Mouse (Mus musculus) myocyte (in vitro differentiated cells): ENCODE measurements around the gene Tmem259. TPM values are rescaled to one million over a fixed set of nuclear protein-coding genes. Genes with fewer than 3 reads are reported as not detected.

ENCODE experiments used
- H3K27me3 ChIP-seq: one replicate; pipeline ENCODE4 v1.6.1; 2011; ENCODE audit not compliant: control insufficient read depth, insufficient read depth, insufficient read length
- H3K36me3 ChIP-seq: one replicate; pipeline ENCODE4 v1.6.1; 2011; ENCODE audit not compliant: control insufficient read depth, insufficient read depth
- H3K4me2 ChIP-seq: one replicate; pipeline ENCODE4 v1.6.1; 2011; ENCODE audit warnings: low read depth, control low read depth
- H3K4me3 ChIP-seq: one replicate; pipeline ENCODE4 v1.5.1; 2011; ENCODE audit warnings: mild to moderate bottlenecking, control low read depth, moderate library complexity
- H3K79me2 ChIP-seq: one replicate; pipeline ENCODE4 v1.6.1; 2011; ENCODE audit not compliant: control insufficient read depth, insufficient read depth
- H3ac ChIP-seq: one replicate; pipeline ENCODE4 v1.6.1; 2011; ENCODE audit not compliant: control insufficient read depth, insufficient read length
- CEBPB ChIP-seq: IDR thresholded peaks from 2 replicates; pipeline ENCODE4 v1.6.1; 2011; ENCODE audit warnings: mild to moderate bottlenecking, moderate library complexity; ENCODE audit not compliant: poor library complexity, insufficient read depth, severe bottlenecking
- E2F4 ChIP-seq: IDR thresholded peaks from one replicate; pipeline ENCODE4 v1.6.1; 2011; ENCODE audit warnings: mild to moderate bottlenecking, control low read depth, moderate library complexity; ENCODE audit not compliant: insufficient read depth
- MAX ChIP-seq: IDR thresholded peaks from one replicate; pipeline ENCODE4 v1.6.1; 2011; ENCODE audit warnings: low read depth, mild to moderate bottlenecking, control low read depth
- MYOD1 ChIP-seq, 3 experiments: IDR thresholded peaks; one replicate each; pipeline ENCODE4 v1.6.1; 2011; ENCODE audit warnings: control low read depth in 2 of 3, low read depth in 2 of 3, mild to moderate bottlenecking in 2 of 3, moderate library complexity in 1 of 3; ENCODE audit not compliant: insufficient read length in 2 of 3, control insufficient read depth in 1 of 3
- MYOG ChIP-seq, 3 experiments: IDR thresholded peaks; one replicate each; pipeline ENCODE4 v1.6.1; 2011; ENCODE audit warnings: control low read depth in 2 of 3, low read depth in 2 of 3, mild to moderate bottlenecking in 2 of 3; ENCODE audit not compliant: insufficient read length in 2 of 3, control insufficient read depth in 1 of 3, insufficient read depth in 1 of 3
- POLR2A ChIP-seq: IDR thresholded peaks from one replicate; pipeline ENCODE4 v1.6.1; 2011; ENCODE audit warnings: low read depth, mild to moderate bottlenecking, control low read depth, moderate library complexity; ENCODE audit not compliant: insufficient read length
- POLR2AphosphoS2 ChIP-seq: IDR thresholded peaks from one replicate; pipeline ENCODE4 v1.6.1; 2011; ENCODE audit warnings: low read depth, control low read depth; ENCODE audit not compliant: insufficient read length
- REST ChIP-seq: IDR thresholded peaks from one replicate; pipeline ENCODE4 v1.6.1; 2011; ENCODE audit warnings: mild to moderate bottlenecking, control low read depth, moderate library complexity; ENCODE audit not compliant: insufficient read depth, insufficient read length
- SRF ChIP-seq: IDR thresholded peaks from one replicate; pipeline ENCODE4 v1.6.1; 2011; ENCODE audit warnings: low read depth; ENCODE audit not compliant: control insufficient read depth, insufficient read length
- TCF12 ChIP-seq: IDR thresholded peaks from one replicate; pipeline ENCODE4 v1.6.1; 2011; ENCODE audit warnings: mild to moderate bottlenecking, control low read depth; ENCODE audit not compliant: poor library complexity, insufficient read depth, severe bottlenecking
- TCF3 ChIP-seq: IDR thresholded peaks from one replicate; pipeline ENCODE4 v1.6.1; 2011; ENCODE audit warnings: low read depth, control low read depth; ENCODE audit not compliant: insufficient read length
- USF1 ChIP-seq: IDR thresholded peaks from one replicate; pipeline ENCODE4 v1.6.1; 2011; ENCODE audit warnings: low read depth, mild to moderate bottlenecking, control low read depth, moderate library complexity
- polyA plus RNA-seq: library from polyadenylated mRNA; unstranded; fragments of >200 nt; fragmentation: generic; extraction: Trizol; gene quantifications from one replicate; pipeline ENCODE4 v1.2.1, GENCODE M21; 2012; ENCODE audit warnings: missing spikeins

Tmem259 gene
- polyA plus RNA-seq, 1 experiment = 152 TPM

DNA sequence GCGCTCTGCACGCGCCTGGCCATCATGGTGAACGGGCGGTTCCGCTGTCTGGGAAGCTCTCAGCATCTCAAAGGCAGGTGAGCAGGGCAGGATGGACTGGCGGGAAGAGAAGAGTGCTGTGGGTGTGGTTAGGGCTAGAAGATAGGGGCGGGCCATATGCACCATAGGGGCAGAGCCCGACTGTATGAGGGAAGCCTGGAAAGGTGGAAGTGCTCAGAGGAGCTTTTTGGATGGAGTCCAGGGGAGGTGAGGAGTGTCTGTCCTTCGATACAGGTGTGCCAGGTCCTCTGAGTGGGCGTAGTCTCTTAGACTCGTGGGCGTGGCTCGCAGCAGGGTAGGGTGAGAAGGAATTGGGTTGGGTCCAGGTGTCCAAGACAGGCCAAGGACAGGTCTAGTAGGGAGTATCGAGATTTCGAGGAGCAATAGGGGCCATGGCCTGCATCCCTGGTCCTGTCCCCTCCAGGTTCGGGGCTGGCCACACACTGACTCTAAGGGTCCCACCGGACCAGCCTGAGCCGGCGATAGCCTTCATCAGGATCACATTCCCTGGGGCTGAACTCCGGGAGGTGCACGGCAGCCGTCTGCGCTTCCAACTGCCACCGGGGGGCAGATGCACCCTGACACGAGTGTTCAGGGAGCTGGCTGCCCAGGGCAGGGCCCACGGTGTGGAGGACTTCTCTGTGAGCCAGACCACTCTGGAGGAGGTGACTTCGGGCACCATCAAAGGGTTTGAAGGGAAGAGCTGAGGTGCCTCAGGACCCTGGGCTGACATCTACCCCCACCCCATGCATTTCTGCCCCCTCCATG is 30.6 kb upstream of the Tmem259 start:
- Histone ChIP-seq H3K4me3 (no peak overlapping the region), H3ac (no peak overlapping the region), H3K4me2 (no peak overlapping the region), H3K27me3 (no peaks in the 10 kb centered on the region), H3K79me2 (no peaks in the 10 kb centered on the region), H3K36me3 (peaks cover 17% of the 10 kb centered on the region)
- TF ChIP-seq TCF3 (no peak), MYOG (IDR thresholded peaks at IDR 0.05; ENCODE audit: control insufficient read depth in 1 of 3, insufficient read depth in 1 of 3, insufficient read length in 2 of 3, low read depth in 2 of 3) (no peak), SRF (no peak), USF1 (no peak), POLR2AphosphoS2 (no peak)

- Histone ChIP-seq H3K4me3 (no peak overlapping the region), H3K79me2 (no peaks in the 10 kb centered on the region), H3K27me3 (no peaks in the 10 kb centered on the region), H3ac (no peak overlapping the region), H3K36me3 (peaks cover 17% of the 10 kb centered on the region), H3K4me2 (no peak overlapping the region)
- TF ChIP-seq MYOG (IDR thresholded peaks at IDR 0.05; ENCODE audit: control insufficient read depth in 1 of 3, insufficient read depth in 1 of 3, insufficient read length in 2 of 3, low read depth in 2 of 3) = no peak
Observed at GRCm38 (mm10) chr10:80013609-80014008, 29.5 kb upstream of the Tmem259 start.

DNA sequence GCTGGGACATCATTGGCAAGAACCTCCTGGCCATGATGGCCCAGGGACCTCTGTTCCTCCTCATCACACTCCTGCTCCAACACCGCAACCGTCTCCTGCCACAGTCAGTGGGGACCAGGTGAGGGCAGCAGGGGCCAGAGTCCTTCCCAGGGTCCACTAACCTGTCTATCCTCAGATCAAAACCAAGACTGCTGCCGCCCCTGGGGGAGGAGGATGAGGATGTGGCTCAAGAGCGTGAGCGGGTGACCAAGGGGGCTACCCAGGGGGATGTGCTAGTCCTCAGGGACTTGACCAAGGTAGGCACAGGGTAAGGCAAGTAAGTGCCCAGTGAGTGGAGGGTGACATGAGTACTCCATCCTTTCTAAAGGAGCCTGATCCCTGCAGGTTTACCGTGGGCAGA is 27.6 kb upstream of the Tmem259 start:
- no peak for TF ChIP-seq MAX
- TF ChIP-seq REST = no peak
- no peak for TF ChIP-seq TCF12
- no peak for TF ChIP-seq MYOD1 (IDR thresholded peaks at IDR 0.05; ENCODE audit: control insufficient read depth in 1 of 3, insufficient read length in 2 of 3, low read depth in 2 of 3)
- TF ChIP-seq CEBPB = no peak
- no peak for TF ChIP-seq POLR2AphosphoS2
- TF ChIP-seq USF1 = no peak
- TF ChIP-seq E2F4 = no peak
- TF ChIP-seq TCF3 = no peak
- TF ChIP-seq SRF = no peak
- TF ChIP-seq MYOG (IDR thresholded peaks at IDR 0.05; ENCODE audit: control insufficient read depth in 1 of 3, insufficient read depth in 1 of 3, insufficient read length in 2 of 3, low read depth in 2 of 3) = no peak
- no peaks in the 10 kb centered on the region for H3K27me3 ChIP-seq

DNA sequence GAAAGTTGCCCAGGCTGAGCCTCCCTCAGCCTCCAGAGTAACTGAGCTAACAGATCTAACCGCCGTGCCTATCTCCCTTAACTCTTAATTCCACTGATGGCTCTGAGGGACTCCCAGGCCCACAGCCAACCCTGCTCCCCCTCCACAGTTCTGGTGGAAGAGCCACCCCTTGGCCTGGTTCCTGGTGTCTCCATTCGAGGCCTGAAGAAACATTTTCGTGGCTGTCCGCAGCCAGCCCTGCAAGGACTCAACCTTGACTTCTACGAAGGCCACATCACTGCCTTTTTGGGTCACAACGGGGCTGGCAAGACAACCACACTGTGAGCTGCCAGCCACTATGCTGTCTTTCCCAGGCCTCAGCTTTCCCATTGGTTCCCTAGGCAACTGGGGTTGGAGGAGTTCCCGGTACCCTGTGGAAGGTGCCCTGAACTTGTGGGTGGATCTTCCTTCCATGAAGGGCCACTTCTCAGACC is 20.1 kb upstream of the Tmem259 start:
- Histone ChIP-seq H3K4me2 (no peak overlapping the region), H3K27me3 (no peaks in the 10 kb centered on the region), H3K79me2 (no peaks in the 10 kb centered on the region), H3K4me3 (no peak overlapping the region), H3K36me3 (no peaks in the 10 kb centered on the region), H3ac (no peak overlapping the region)
- TF ChIP-seq POLR2A (no peak), REST (no peak)

More for the DNA sequence above, 27.6 kb upstream of the Tmem259 start:
- Histone ChIP-seq H3K4me2 (no peak overlapping the region), H3K4me3 (no peak overlapping the region), H3ac (no peak overlapping the region), H3K79me2 (no peaks in the 10 kb centered on the region), H3K36me3 (peaks cover 17% of the 10 kb centered on the region)

GRCm38 (mm10) chr10:80003374-80004232 is 19.5 kb upstream of the Tmem259 start:
- Histone ChIP-seq H3K79me2 (no peaks in the 10 kb centered on the region), H3ac (no peak overlapping the region), H3K4me3 (no peak overlapping the region), H3K27me3 (no peaks in the 10 kb centered on the region), H3K36me3 (no peaks in the 10 kb centered on the region), H3K4me2 (peak overlapping the region; percentile 24)
- no peak for TF ChIP-seq POLR2A
- no peak for TF ChIP-seq SRF
- TF ChIP-seq POLR2AphosphoS2 = no peak
- no peak for TF ChIP-seq MYOG (IDR thresholded peaks at IDR 0.05; ENCODE audit: control insufficient read depth in 1 of 3, insufficient read depth in 1 of 3, insufficient read length in 2 of 3, low read depth in 2 of 3)
- no peak for TF ChIP-seq MAX
- TF ChIP-seq MYOD1 (IDR thresholded peaks at IDR 0.05; ENCODE audit: control insufficient read depth in 1 of 3, insufficient read length in 2 of 3, low read depth in 2 of 3) = no peak
- no peak for TF ChIP-seq E2F4
- TF ChIP-seq CEBPB = no peak
- TF ChIP-seq TCF3 = no peak
- no peak for TF ChIP-seq TCF12
- no peak for TF ChIP-seq REST
- TF ChIP-seq USF1 = no peak
